In the genomic region with DNA sequence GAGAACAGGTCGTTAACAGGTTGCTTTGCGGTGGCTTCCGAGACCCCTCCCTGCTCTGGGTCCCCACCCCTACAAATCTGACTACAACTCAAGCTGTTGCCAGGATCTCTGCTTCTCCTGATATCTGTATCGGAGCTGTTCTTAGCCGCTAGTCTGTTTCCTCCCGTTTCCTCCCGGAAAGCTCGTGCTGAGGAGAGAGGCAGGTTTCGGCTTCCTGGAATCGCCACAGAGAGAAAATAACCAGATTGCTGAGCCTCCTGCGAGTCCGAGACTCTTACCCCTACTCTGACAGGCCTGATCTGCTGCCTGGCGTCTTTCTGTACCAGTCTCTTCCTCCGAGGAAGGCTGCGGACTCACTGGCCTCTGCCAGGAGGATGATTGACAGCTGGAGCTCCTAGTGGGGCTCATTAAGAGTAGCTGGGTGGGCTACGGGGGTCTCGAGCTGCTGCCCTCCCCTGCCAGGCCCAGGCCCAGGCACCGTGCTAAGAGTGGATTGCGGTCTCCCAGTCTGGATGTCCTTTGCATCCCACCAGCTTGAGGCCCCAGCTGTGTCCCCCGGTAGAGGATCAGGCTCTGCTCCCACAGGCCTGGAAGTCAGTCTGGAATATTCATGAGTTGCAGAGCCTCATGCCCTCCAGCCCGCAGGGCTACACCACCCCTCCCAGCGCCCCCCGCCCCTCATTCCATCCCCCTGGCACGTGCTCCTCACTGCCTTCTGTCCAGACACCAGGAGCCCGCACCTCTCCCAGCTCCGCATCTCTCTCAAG, we compare ENCODE assay signal across 8 mouse cellular contexts. TPM values are rescaled to one million over a fixed set of nuclear protein-coding genes. Genes with fewer than 3 reads are reported as not detected.
DNase-seq lines count a peak whose midpoint lies in the region; ATAC-seq lines count a peak whose summit lies in the region.

No protein-coding gene starts in this region.

- peak overlapping the region; percentile 49 for H3K9ac ChIP-seq in lung, embryonic 16.5 days (ENCODE audit: low read length)
- peak overlapping the region; percentile 69 for H3K9ac ChIP-seq in heart, embryonic 12.5 days
- H3K9ac ChIP-seq in midbrain, embryonic 16.5 days (ENCODE audit: low read depth, low read length), result peak overlapping the region; percentile 59

- H3K9me3 ChIP-seq in lung, embryonic 16.5 days (ENCODE audit: control insufficient read depth, low read length), result no peaks in the 10 kb centered on the region
- H3K9me3 ChIP-seq in heart, embryonic 12.5 days (replicated peaks), result 0 out of 2 replicates have a peak, but pooled peaks cover 5% of the 10 kb centered on the region
- H3K9me3 ChIP-seq in midbrain, embryonic 16.5 days (replicated peaks; ENCODE audit: control insufficient read depth, low read length, poor library complexity, severe bottlenecking), result no peaks in the 10 kb centered on the region

- peak overlapping the region; percentile 54 for H3K4me2 ChIP-seq in lung, embryonic 16.5 days (ENCODE audit: low read depth, low read length)
- peak overlapping the region; percentile 83 for H3K4me2 ChIP-seq in heart, embryonic 12.5 days
- peak overlapping the region; percentile 55 for H3K4me2 ChIP-seq in midbrain, embryonic 16.5 days (ENCODE audit: low read length)

- no peak overlapping the region for H3K27ac ChIP-seq in lung, embryonic 16.5 days (ENCODE audit: low read length)
- peak overlapping the region; percentile 66 for H3K27ac ChIP-seq in heart, embryonic 12.5 days (ENCODE audit: poor library complexity, severe bottlenecking)
- peak overlapping the region; percentile 49 for H3K27ac ChIP-seq in midbrain, embryonic 16.5 days (ENCODE audit: low read length)

- ATAC-seq in lung, embryonic 16.5 days (ENCODE audit: low read depth), result peak; percentile 45; the same call in 1 of the 2 replicates
- ATAC-seq in heart, embryonic 12.5 days (ENCODE audit: insufficient number of reproducible peaks, low FRiP score), result peak; percentile 37; the same call in 1 of the 2 replicates
- peak; percentile 68 for ATAC-seq in midbrain, embryonic 16.5 days

- H3K4me3 ChIP-seq in lung, embryonic 16.5 days (ENCODE audit: low read length), result peak overlapping the region; percentile 35
- peak overlapping the region; percentile 45 for H3K4me3 ChIP-seq in heart, embryonic 12.5 days
- H3K4me3 ChIP-seq in midbrain, embryonic 16.5 days (ENCODE audit: low read depth, low read length), result peak overlapping the region; percentile 19

- 9% methylated on average over 26 of the region's 26 CpGs for WGBS in lung, embryonic 16.5 days
- WGBS in heart, embryonic 12.5 days, result 5% methylated on average over 26 of the region's 26 CpGs
- WGBS in midbrain, embryonic 16.5 days, result 2% methylated on average over 26 of the region's 26 CpGs

- DNase-seq in lung, postnatal 14 days, result no peak
- peak; percentile 38 for DNase-seq in kidney, postnatal 10 days
- no peak for DNase-seq in layer of hippocampus, adult 9-10 months (ENCODE audit: low spot score)
- no peak for DNase-seq in spleen, postnatal 4 days (ENCODE audit: low spot score in 2 of 2)
- no peak for DNase-seq in thymus, postnatal 14 days

- H3K4me1 ChIP-seq in lung, embryonic 16.5 days (replicated peaks; ENCODE audit: control insufficient read depth, insufficient read depth, low read length), result peaks cover 6% of the 10 kb centered on the region; the same call in 1 of the 2 replicates
- H3K4me1 ChIP-seq in heart, embryonic 12.5 days (replicated peaks), result peaks cover 12% of the 10 kb centered on the region
- peaks cover 10% of the 10 kb centered on the region for H3K4me1 ChIP-seq in midbrain, embryonic 16.5 days (ENCODE audit: control insufficient read depth, insufficient read depth, low read length)

- H3K36me3 ChIP-seq in lung, embryonic 16.5 days (ENCODE audit: control insufficient read depth, insufficient read depth, low read length), result no peaks in the 10 kb centered on the region
- H3K36me3 ChIP-seq in heart, embryonic 12.5 days, result no peaks in the 10 kb centered on the region
- no peaks in the 10 kb centered on the region for H3K36me3 ChIP-seq in midbrain, embryonic 16.5 days (ENCODE audit: control insufficient read depth, insufficient read depth, low read length)

- H3K27me3 ChIP-seq in lung, embryonic 16.5 days (ENCODE audit: control insufficient read depth, insufficient read depth, low read depth, low read length), result peaks cover 3% of the 10 kb centered on the region; the same call in 1 of the 2 replicates
- no peaks in the 10 kb centered on the region; the same call in 1 of the 2 replicates for H3K27me3 ChIP-seq in heart, embryonic 12.5 days (replicated peaks)
- no peaks in the 10 kb centered on the region for H3K27me3 ChIP-seq in midbrain, embryonic 16.5 days (ENCODE audit: control insufficient read depth, insufficient read depth, low read depth, low read length)

RNA-seq across cellular contexts. Expression of a gene that starts 36.1 kb away (rescaled TPM):
- 29.2 and 31.9 TPM in 2 replicates for polyA plus RNA-seq in lung, embryonic 16.5 days (2015; fragmentation: Nextera tagmentation; extraction: Ambion mirVana)
- 18.5 and 20.2 TPM in 2 replicates for polyA plus RNA-seq in heart, embryonic 12.5 days (2016; fragmentation: Nextera tagmentation; extraction: Ambion mirVana)
- 4.1 and 4.6 TPM in 2 replicates for polyA plus RNA-seq in midbrain, embryonic 16.5 days (2015; fragmentation: Nextera tagmentation; extraction: Ambion mirVana)
